Mouse (Mus musculus) thymus, adult 18-20 months (tissue): ENCODE measurements around the gene 1600014C10Rik.

Experiments
- DNase-seq, 2 experiments: peaks; one replicate each; pipeline ENCODE4 v3.0.0; 2022; ENCODE audit warnings: mixed read lengths in 2 of 2

The 1600014C10Rik gene

DNA sequence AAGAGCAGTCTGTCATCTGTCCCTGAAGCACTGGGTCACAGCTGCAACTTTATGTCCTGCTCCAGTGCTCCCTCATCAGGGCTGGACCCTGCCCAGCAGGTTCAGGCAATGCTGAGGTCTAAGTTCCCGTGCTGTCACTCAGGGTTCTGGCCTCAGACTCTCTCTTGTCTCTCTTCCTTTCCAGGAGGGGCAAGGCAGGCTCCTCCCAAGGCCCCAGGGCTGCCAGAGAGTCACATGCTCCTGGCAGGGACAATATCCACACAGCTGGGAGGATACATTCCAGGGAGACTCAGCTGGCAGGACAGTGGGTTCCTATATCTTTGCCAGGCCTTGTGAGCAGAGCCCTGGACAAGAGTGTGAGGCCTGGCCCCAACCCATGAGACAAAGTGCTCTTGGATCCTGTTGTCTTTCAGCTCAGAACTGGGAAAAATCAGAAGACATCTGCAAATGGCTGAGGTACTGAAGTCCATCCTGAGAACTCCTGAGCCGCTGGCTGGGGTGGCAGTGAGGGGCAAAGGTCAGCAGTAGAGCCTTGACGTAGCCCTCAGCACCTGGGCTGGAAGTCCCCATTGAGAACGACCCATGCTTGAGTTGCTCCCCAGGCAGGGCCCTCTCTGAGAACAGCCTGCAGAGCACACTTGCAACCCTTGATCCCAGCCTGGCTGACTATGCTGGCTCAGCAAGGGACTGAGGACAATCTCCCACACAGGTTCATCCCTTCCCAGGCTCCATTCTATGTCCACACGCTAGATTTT is 34.6 kb downstream of the 1600014C10Rik start:
- DNase-seq, result no peak

DNA sequence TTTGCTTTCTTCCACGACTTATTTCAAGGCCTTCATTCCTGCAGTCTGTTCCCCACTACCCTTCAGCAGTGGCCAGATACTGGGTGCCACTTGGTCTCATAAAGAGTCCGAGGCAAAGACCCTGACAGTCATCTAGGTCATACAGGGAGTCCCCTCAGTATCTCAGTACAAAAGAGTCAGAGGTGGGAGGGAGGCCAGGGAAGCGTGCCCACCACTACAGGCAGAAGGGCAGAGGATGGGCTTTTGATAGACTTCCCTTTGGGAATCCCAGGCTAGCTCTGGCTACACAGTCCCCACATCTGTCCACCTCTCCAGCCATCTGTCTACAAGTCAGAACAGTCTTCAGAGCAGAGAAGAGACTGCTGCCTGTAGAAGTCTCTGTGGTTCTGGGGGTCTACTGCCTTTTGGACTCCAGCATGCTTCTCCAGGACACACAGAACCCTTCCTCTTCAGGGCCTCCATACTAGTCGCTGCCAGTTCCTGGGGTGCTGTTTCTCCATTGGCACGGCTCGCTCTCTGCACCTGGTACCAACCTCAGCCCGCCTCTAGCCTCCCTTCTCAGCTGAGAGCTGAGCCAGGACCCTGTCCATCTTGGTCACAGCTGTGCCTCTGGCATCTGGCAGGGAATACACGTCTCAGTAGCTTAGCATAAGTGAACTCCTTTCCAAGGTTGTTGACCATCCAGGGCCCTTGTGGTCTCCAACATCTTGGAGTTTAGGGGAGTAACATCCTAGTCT is 35.8 kb downstream of the 1600014C10Rik start:
- DNase-seq, result no peak

DNA sequence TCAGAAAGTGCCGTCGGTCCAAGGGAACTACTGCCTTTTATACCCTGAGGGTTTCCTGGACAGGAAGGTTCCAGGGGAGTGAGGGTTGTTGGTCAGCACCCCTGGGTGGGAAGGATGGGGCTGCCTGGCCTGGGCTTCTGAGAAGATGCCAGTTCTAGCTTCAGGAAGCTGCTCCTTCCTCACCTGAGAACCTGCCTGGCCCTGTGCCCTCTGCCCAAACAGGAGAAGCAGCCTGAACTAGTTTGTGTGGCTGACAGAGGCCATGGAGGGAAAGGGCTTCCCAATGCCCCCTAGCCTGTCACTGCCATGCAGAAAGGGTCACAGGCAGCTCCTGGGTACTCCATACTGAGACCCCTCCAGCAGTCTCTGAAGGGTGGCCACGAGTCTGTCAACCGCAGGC is 36.5 kb downstream of the 1600014C10Rik start:
- no peak for DNase-seq

DNA sequence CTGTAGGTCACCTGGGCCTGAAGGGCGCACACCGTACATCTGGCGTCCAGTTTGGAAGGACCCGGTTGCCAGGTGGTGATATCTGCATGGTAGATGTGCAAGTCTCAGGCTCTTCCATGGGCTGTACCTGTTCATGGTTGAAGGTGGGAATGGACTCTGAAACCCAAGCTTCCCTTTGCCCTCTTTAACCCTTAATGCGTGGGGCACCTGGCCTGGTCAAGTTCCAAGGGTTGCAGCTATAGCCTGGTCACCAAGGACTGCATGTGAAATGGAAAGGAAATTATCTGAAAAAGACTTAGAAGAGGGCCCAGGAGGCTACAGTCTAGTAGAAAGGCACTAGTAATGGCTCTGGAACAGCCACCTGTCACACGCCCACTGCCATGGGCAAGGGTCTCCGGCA is 37.8 kb downstream of the 1600014C10Rik start:
- no peak for DNase-seq

DNA sequence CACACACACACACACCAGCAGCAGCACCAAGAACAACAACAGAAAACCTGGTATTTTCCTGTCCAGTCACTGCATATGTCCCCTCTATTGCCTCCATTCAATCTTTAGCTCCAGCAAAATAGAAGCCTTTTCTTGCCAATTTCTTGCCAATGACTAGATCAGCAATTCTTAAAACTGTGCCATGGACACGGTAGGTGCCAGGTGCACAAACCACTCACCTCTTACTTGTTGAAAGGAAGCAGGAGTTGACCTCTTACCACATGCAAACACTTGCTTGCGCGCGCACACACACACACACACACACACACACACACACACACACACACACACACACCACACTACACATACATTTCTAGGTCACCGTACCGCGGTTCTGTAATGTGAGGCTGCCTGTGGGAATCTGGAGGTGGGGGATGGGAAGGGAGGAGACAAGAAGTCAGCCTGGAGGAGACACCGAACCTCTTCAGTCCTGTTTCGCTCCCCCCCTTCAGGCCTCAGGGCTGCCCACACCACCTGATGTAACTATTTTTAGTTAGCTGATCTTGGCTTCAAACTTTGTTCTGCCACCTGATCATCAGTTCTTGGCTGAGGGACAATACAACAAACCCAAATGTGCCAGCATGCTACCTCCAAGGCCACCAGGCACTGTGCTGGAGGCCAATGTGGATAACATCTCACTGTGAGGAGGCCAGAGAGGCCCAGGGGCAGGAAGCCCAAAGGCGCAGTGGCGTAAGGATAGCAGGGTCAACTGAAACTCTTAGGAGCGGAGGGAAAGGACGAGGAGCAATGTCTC is 41.8 kb downstream of the 1600014C10Rik start:
- peak in 1 of 2 experiments; percentile 67 for DNase-seq

DNA sequence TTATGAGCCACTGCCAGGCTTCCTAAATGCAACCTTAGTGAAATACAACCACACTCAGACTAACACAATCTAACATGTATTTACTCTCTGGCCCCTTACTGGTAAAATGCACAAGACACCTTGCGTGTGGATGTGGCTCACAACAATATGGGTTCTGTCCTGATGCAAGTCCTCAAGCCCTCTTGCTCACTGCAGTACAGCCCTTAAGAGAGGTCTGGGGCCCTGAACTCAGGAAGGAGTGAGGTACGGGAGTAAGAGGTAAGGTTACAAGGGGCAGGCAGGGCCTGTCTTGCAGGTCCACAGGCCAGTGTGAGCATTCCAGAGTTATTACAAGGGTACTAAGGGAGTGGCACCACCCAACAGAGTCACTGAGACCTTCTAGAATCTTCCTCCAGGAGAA is 43.2 kb downstream of the 1600014C10Rik start:
- DNase-seq, result no peak

DNA sequence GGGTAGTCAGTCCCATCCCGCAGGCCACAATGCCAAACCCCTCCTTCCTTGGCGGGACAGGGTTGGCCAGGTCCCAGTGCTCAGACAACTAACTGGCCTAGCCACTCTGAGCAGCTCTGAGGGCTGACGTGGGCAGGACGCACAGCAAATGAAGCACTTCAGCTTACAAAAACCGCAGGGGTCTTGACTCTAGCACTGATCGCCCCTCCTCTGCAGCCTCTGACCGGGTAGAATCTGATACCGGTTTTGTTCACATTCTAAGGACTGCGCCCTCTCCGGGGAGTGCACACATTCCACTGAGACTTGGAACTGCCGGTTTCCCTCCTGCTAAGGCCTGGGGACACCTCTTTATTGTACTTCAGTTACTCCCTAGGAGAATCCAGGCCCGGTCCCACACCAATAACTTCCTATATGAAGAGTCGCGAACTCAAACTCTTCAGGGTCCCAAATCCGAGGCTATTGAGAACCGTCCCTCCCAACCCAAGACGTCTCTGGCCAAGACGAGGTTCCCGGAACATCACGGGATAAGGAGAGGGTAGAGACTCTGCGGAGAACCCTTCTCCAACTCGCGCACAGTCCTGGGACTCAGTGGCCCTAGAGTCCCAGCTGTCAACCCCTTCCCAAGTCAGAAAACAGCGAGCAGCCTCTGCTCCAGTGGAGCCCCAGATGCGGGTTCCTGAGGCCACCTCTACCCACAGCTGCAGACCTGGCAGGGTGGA is 44.3 kb downstream of the 1600014C10Rik start:
- DNase-seq, result peak; percentile 34 to 39

DNA sequence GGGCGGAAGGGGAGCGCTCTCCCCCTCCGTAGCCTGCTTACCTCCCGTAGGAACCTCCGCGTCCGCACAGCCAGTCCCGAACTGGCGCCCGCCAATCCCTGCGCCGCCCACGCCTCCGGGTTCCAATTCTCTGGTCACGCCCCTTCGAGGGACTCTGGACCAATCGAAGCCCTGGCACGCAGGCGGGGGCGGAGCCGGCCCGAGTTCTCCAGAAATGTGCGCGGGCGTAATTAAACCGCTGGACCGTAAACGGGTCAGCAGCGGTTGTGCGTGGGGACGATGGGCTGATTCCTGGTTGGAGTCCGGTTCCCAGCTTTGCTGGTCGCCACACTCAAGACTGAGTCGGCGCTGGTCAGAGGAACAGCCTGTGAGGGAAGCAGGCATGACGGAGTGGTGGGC is 44.9 kb downstream of the 1600014C10Rik start, which contains the start of gene Plekhf1:
Plekhf1 (minus strand) TSS at position 117 of the 399 bp plus-strand sequence.
- peak; percentile 84 to 85 for DNase-seq

DNA sequence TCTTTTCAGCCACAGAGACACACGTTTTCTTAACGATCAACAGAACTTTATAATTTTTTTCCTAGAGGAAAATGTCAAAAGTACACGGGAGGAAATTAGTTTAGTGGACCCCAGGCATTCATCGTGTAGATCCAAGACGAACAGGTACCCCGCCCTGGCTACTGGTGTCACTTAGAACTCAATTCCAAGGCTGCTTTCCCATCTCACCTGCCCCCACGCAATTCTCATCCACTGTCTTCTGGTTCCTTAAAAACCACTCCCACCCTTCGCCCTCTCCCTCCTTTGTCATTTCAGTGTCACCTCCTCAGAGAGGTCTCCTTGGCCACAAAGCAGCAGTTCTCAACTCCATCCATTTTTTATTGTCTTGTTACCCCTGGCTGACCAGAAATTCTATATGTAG is 45.3 kb downstream of the 1600014C10Rik start:
- DNase-seq, result no peak

DNA sequence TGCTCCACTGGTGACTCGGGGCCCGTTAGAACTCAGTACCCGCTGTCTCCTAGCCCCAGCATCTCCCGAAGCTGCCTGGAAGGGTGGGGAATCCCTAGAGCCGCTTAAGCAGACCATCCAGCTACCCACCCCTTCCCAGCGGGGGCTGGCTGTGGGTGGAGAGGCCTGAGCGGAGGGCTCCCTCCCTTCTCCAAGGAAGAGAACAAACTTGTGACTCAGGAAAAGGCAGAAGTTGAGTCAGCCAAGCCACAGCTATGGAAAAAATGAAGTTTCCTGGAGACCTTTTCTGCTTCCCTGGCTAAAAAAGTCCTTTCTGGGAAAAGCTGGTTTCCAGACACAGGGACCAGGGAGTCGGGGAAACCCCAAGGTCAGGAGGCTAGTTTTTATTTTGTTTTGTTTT is 47.3 kb downstream of the 1600014C10Rik start:
- DNase-seq, result no peak

DNA sequence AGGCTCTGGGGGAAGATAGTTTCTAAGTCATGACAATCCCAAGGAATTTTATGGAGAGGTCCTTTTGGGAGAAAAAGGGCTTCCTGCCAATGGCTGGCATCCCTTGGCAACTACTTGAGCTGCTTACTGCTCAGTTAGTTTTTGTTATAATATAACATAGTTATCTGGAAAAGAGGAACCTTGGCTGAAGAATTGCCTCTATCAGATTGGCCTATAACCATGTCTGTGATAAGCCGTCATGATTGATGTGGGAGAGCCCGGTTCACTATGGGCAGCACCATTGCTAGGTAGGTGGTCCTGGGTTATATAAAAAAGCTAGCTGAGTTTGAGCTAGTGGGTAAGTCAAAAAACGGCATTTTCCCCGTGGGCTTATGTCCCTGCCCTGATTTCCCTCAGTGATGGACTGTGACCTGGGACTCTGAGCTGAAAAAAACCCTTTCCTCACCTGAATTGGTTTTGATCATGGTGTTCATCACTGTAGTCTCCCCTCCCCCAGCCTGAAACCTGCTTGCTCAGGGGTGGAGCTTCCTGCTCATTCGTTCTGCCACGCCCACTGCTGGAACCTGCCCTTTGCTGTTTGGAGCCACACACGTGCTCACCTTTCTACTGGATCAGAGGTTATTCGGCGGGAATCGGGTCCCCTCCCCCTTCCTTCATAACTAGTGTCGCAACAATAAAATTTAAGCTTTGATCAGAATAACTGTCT is 53.5 kb downstream of the 1600014C10Rik start:
- DNase-seq, result no peak

DNA sequence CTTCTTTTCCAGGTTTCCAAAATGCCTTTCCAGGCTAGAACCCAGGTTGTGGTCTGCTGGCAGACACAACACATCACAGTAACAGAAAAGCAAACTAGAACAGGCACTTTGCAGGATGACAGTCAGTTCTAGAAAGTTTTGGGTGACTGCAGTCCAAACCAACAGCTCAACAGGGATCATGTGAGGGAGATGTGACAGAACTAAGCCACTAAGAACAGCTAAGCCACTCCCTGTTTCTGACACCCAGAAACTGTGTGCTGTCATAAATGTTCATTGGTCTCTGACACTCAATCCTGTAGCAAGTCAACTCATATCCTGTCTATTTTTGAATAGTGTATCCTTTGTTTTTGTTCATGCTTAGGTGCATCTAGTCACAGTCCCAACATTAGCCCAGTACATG is 54.1 kb downstream of the 1600014C10Rik start:
- DNase-seq, result no peak

DNA sequence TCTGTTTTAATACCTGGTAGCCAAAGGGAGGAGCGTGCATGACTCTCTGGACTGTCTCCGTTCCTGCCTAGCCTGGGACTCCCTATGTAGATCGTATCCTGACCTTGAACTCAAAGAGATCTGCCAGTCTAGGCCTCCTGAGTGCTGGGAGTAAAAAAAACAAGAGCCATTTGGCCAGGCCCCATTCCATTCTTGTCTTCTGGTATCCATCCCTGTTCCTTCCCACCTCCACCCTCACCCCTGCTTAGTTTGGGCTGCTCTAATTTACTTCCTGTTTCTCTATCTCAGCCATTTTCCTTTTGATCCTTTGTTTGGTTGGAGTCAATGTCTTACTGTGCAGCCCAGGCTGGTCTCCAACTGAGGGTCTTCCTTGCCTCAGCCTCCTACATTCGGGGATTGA is 59.4 kb downstream of the 1600014C10Rik start:
- no peak for DNase-seq
